Mouse (Mus musculus) CH12.LX (cell line): ENCODE measurements around the gene Rpn2.
A peak's percentile ranks its signal among the peaks of the same experiment; 100 is the strongest.

Experiments
- CHD2 ChIP-seq: IDR thresholded peaks from 2 replicates; pipeline ENCODE4 v1.6.1; 2011; ENCODE audit warnings: low read length, improper control_type of control experiment
- CTCF ChIP-seq, 2 experiments: IDR thresholded peaks in 1 of 2; conservative IDR thresholded peaks in 1 of 2; 2 replicates each; pipeline ENCODE4 v1.5.1; 2011 to 2012; ENCODE audit warnings: low read depth in 2 of 2, low read length in 2 of 2, improper control_type of control experiment in 1 of 2, inconsistent platforms in 1 of 2, mild to moderate bottlenecking in 1 of 2, moderate library complexity in 1 of 2
- E2F4 ChIP-seq: IDR thresholded peaks from 2 replicates; pipeline ENCODE4 v1.6.1; 2011; ENCODE audit warnings: low read depth, low read length, improper control_type of control experiment; ENCODE audit not compliant: insufficient replicate concordance
- EP300 ChIP-seq: IDR thresholded peaks from 2 replicates; pipeline ENCODE4 v1.6.1; 2011; ENCODE audit warnings: low read length, improper control_type of control experiment
- JUND ChIP-seq: conservative IDR thresholded peaks from 2 replicates; pipeline ENCODE4 v1.6.1; 2011; ENCODE audit warnings: low read depth, low read length, improper control_type of control experiment
- KAT2A ChIP-seq: IDR thresholded peaks from 2 replicates; pipeline ENCODE4 v1.6.1; 2012; ENCODE audit warnings: low read length, improper control_type of control experiment, inconsistent platforms; ENCODE audit not compliant: insufficient replicate concordance
- MXI1 ChIP-seq: IDR thresholded peaks from 2 replicates; pipeline ENCODE4 v1.6.1; 2011; ENCODE audit warnings: mild to moderate bottlenecking, low read depth, low read length, improper control_type of control experiment
- MYC ChIP-seq: IDR thresholded peaks from 2 replicates; pipeline ENCODE4 v1.6.1; 2011; ENCODE audit warnings: low read depth, mild to moderate bottlenecking, improper control_type of control experiment, low read length
- POLR2A ChIP-seq: IDR thresholded peaks from 2 replicates; pipeline ENCODE4 v1.6.1; 2011; ENCODE audit warnings: low read depth, mild to moderate bottlenecking, improper control_type of control experiment, low read length
- RAD21 ChIP-seq: IDR thresholded peaks from 2 replicates; pipeline ENCODE4 v1.6.1; 2011; ENCODE audit warnings: low read depth, mild to moderate bottlenecking, low read length, improper control_type of control experiment, moderate library complexity
- ZMIZ1 ChIP-seq: IDR thresholded peaks from 2 replicates; pipeline ENCODE4 v1.6.1; 2012; ENCODE audit warnings: low read depth, mild to moderate bottlenecking, inconsistent platforms, low read length, improper control_type of control experiment

DNA sequence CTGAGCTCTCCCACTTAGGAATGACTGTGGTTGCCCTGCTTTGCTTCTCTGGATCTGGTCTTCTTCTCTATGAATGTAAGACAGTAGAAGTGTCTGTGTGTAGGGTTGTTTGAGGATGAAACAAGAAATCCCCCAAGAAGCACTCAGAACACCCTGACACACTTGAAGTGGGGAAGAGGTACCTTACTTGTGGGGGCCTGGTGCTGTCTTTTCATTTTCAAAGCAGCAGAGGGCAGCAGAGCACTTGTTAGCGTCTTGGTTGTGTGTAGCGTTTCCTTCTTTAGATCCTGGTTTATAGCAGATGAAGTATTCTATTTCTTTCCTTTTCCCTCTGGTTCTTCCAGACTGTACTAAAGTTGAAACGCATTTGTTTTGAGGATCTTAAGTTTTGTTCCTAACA lies 8.7 kb downstream of the Rpn2 start:
- TF ChIP-seq MYC (no peak), MXI1 (no peak), E2F4 (no peak), EP300 (no peak), CTCF (conservative IDR thresholded peaks at IDR 0.05 in 1 of 2, IDR thresholded peaks at IDR 0.05 in 1 of 2; ENCODE audit: low read depth in 2 of 2, low read length in 2 of 2) (peak; percentile 35 to 63; a peak in 3 of 4 replicates), RAD21 (no peak; the same call in none of the 2 replicates), ZMIZ1 (no peak), POLR2A (no peak), CHD2 (no peak), JUND (no peak), KAT2A (no peak)
